Mouse (Mus musculus) heart, embryonic 13.5 days (tissue): ENCODE measurements around the gene Ltbp2. TPM values are rescaled to one million over a fixed set of nuclear protein-coding genes. Genes with fewer than 3 reads are reported as not detected.

Experiments
- ATAC-seq: fragments of 200-750 bp; cut with Nextera tagmentation; 2 replicates; pipeline ENCODE4 v1.8.0; 2017; ENCODE audit warnings: moderate TSS enrichment; ENCODE audit not compliant: insufficient number of reproducible peaks, low FRiP score, low TSS enrichment; ENCODE audit errors: extremely low read depth
- H3K27ac ChIP-seq: fragments of 300-500 bp; sonication (generic); replicated peaks from 2 replicates; pipeline ENCODE4 v1.5.1; 2015; ENCODE audit warnings: moderate library complexity, mild to moderate bottlenecking, inconsistent platforms
- H3K27me3 ChIP-seq: fragments of 300-500 bp; sonication (generic); replicated peaks from 2 replicates; pipeline ENCODE4 v1.6.1; 2015; ENCODE audit warnings: mild to moderate bottlenecking, inconsistent platforms
- H3K36me3 ChIP-seq: fragments of 300-500 bp; sonication (generic); 2 replicates; pipeline ENCODE4 v1.6.1; 2015; ENCODE audit warnings: mild to moderate bottlenecking, inconsistent platforms
- H3K4me1 ChIP-seq: fragments of 300-500 bp; sonication (generic); 2 replicates; pipeline ENCODE4 v1.6.1; 2015; ENCODE audit warnings: inconsistent platforms
- H3K4me2 ChIP-seq: fragments of 300-500 bp; sonication (generic); 2 replicates; pipeline ENCODE4 v1.6.1; 2015; ENCODE audit warnings: inconsistent platforms, mild to moderate bottlenecking, moderate library complexity
- H3K4me3 ChIP-seq: fragments of 300-500 bp; sonication (generic); 2 replicates; pipeline ENCODE4 v1.5.1; 2015; ENCODE audit warnings: moderate library complexity, mild to moderate bottlenecking, inconsistent platforms
- H3K9ac ChIP-seq: fragments of 300-500 bp; sonication (generic); 2 replicates; pipeline ENCODE4 v1.6.1; 2015; ENCODE audit warnings: inconsistent platforms, mild to moderate bottlenecking, moderate library complexity
- H3K9me3 ChIP-seq: fragments of 300-500 bp; sonication (generic); 2 replicates; pipeline ENCODE4 v1.6.1; 2016; ENCODE audit warnings: inconsistent platforms
- WGBS: fragments of 180-500 bp; shearing (Covaris S2); methylation state at CpG from one replicate; pipeline ENCODE4 v1.1.7; 2015; ENCODE audit warnings: mixed read lengths; 5-methylcytosine and 5-hydroxymethylcytosine counted together
- polyA plus RNA-seq: library from polyadenylated mRNA; unstranded; fragments of >200 nt; fragmentation: Nextera tagmentation; extraction: Ambion mirVana; gene quantifications from 2 replicates; pipeline ENCODE4 v1.2.1, GENCODE M21; 2015

Gene Ltbp2
- polyA plus RNA-seq, 1 experiment from 2014 or later: 1.8 TPM

- H3K9me3 ChIP-seq: no peaks in the 10 kb centered on the region
- H3K36me3 ChIP-seq: no peaks in the 10 kb centered on the region
- peaks cover 13% of the 10 kb centered on the region for H3K4me1 ChIP-seq
- peaks cover 32% of the 10 kb centered on the region for H3K27me3 ChIP-seq
- no peak overlapping the region for H3K9ac ChIP-seq
- 0 out of 2 replicates have a peak, but pooled peaks have one; percentile 10 for ATAC-seq
- no peak overlapping the region for H3K4me2 ChIP-seq
- WGBS: 71% methylated on average over 4 of the region's 4 CpGs
- H3K27ac ChIP-seq: no peak overlapping the region
- H3K4me3 ChIP-seq: no peak overlapping the region
These were observed 21.8 kb downstream of the Ltbp2 start for GRCm38 (mm10) chr12:84854392-84855033.

GRCm38 (mm10) chr12:84851403-84852040, 24.8 kb downstream of the Ltbp2 start:
- no peaks in the 10 kb centered on the region for H3K36me3 ChIP-seq
- no peak for ATAC-seq
- no peaks in the 10 kb centered on the region for H3K9me3 ChIP-seq
- whole genome bisulfite sequencing: 51% methylated on average over 11 of the region's 11 CpGs
- no peak overlapping the region for H3K4me3 ChIP-seq
- no peak overlapping the region for H3K27ac ChIP-seq
- peaks cover 43% of the 10 kb centered on the region for H3K27me3 ChIP-seq
- peaks cover 19% of the 10 kb centered on the region for H3K4me1 ChIP-seq
- no peak overlapping the region for H3K9ac ChIP-seq
- H3K4me2 ChIP-seq: no peak overlapping the region

- H3K4me2 ChIP-seq: no peak overlapping the region
- peaks cover 27% of the 10 kb centered on the region for H3K4me1 ChIP-seq
- H3K9ac ChIP-seq: no peak overlapping the region
- H3K9me3 ChIP-seq: no peaks in the 10 kb centered on the region
- no peak overlapping the region for H3K4me3 ChIP-seq
- peaks cover 69% of the 10 kb centered on the region for H3K27me3 ChIP-seq
- no peaks in the 10 kb centered on the region for H3K36me3 ChIP-seq
- 43% methylated on average over 6 of the region's 6 CpGs for WGBS
- ATAC-seq: no peak
- no peak overlapping the region for H3K27ac ChIP-seq
These were observed 28.4 kb downstream of the Ltbp2 start for GRCm38 (mm10) chr12:84847882-84848281.

- Histone ChIP-seq H3K27ac (no peak overlapping the region), H3K9ac (no peak overlapping the region), H3K4me1 (peaks cover 24% of the 10 kb centered on the region), H3K9me3 (no peaks in the 10 kb centered on the region), H3K4me2 (no peak overlapping the region), H3K4me3 (no peak overlapping the region), H3K27me3 (peaks cover 69% of the 10 kb centered on the region), H3K36me3 (no peaks in the 10 kb centered on the region)
- no peak for ATAC-seq
- WGBS: 47% methylated on average over 7 of the region's 7 CpGs
These were observed 28.9 kb downstream of the Ltbp2 start for GRCm38 (mm10) chr12:84847480-84847879.

GRCm38 (mm10) chr12:84846594-84847014, 29.7 kb downstream of the Ltbp2 start:
- H3K27ac ChIP-seq: no peak overlapping the region
- peaks cover 62% of the 10 kb centered on the region for H3K27me3 ChIP-seq
- H3K9ac ChIP-seq: no peak overlapping the region
- peaks cover 19% of the 10 kb centered on the region for H3K4me1 ChIP-seq
- no peaks in the 10 kb centered on the region for H3K36me3 ChIP-seq
- ATAC-seq: no peak
- H3K9me3 ChIP-seq: no peaks in the 10 kb centered on the region
- H3K4me2 ChIP-seq: no peak overlapping the region
- 62% methylated on average over 9 of the region's 9 CpGs for WGBS
- no peak overlapping the region for H3K4me3 ChIP-seq

GRCm38 (mm10) chr12:84842706-84843105, 33.6 kb downstream of the Ltbp2 start:
- WGBS: 60% methylated on average over 6 of the region's 6 CpGs
- H3K4me3 ChIP-seq: no peak overlapping the region
- no peak overlapping the region for H3K4me2 ChIP-seq
- no peaks in the 10 kb centered on the region for H3K36me3 ChIP-seq
- no peaks in the 10 kb centered on the region for H3K9me3 ChIP-seq
- H3K27ac ChIP-seq: no peak overlapping the region
- ATAC-seq: no peak
- no peak overlapping the region for H3K9ac ChIP-seq
- peaks cover 38% of the 10 kb centered on the region for H3K27me3 ChIP-seq
- peaks cover 11% of the 10 kb centered on the region for H3K4me1 ChIP-seq

- Histone ChIP-seq H3K27ac (no peak overlapping the region), H3K4me2 (no peak overlapping the region), H3K27me3 (peaks cover 35% of the 10 kb centered on the region), H3K9ac (no peak overlapping the region), H3K36me3 (no peaks in the 10 kb centered on the region), H3K4me3 (no peak overlapping the region), H3K4me1 (peaks cover 8% of the 10 kb centered on the region), H3K9me3 (no peaks in the 10 kb centered on the region)
- ATAC-seq: no peak
- WGBS: 79% methylated on average over 15 of the region's 15 CpGs
These were observed 34.9 kb downstream of the Ltbp2 start for GRCm38 (mm10) chr12:84841158-84842140.

- H3K9me3 ChIP-seq: no peaks in the 10 kb centered on the region
- no peak overlapping the region for H3K9ac ChIP-seq
- H3K27me3 ChIP-seq: peaks cover 36% of the 10 kb centered on the region
- no peak overlapping the region for H3K4me2 ChIP-seq
- no peak for ATAC-seq
- H3K36me3 ChIP-seq: no peaks in the 10 kb centered on the region
- H3K4me1 ChIP-seq: peaks cover 8% of the 10 kb centered on the region
- no peak overlapping the region for H3K27ac ChIP-seq
- WGBS: 66% methylated on average over 3 of the region's 3 CpGs
- no peak overlapping the region for H3K4me3 ChIP-seq
These were observed 35.6 kb downstream of the Ltbp2 start for GRCm38 (mm10) chr12:84840734-84841133.

GRCm38 (mm10) chr12:84839965-84840364, 36.4 kb downstream of the Ltbp2 start:
- Histone ChIP-seq H3K4me2 (no peak overlapping the region), H3K4me3 (no peak overlapping the region), H3K4me1 (peaks cover 8% of the 10 kb centered on the region), H3K9me3 (no peaks in the 10 kb centered on the region), H3K36me3 (no peaks in the 10 kb centered on the region), H3K9ac (no peak overlapping the region), H3K27me3 (peaks cover 28% of the 10 kb centered on the region), H3K27ac (no peak overlapping the region)
- 66% methylated on average over 4 of the region's 4 CpGs for WGBS
- no peak for ATAC-seq

- ATAC-seq: no peak
- WGBS: 64% methylated on average over 5 of the region's 5 CpGs
- H3K9me3 ChIP-seq: no peaks in the 10 kb centered on the region
- H3K27ac ChIP-seq: no peak overlapping the region
- H3K4me2 ChIP-seq: no peak overlapping the region
- H3K27me3 ChIP-seq: peaks cover 30% of the 10 kb centered on the region
- H3K4me1 ChIP-seq: peaks cover 15% of the 10 kb centered on the region
- H3K9ac ChIP-seq: no peak overlapping the region
- H3K4me3 ChIP-seq: no peak overlapping the region
- no peaks in the 10 kb centered on the region for H3K36me3 ChIP-seq
These were observed 40.7 kb downstream of the Ltbp2 start for GRCm38 (mm10) chr12:84835626-84836025.

- no peak overlapping the region for H3K4me3 ChIP-seq
- ATAC-seq: no peak
- H3K27me3 ChIP-seq: peaks cover 34% of the 10 kb centered on the region
- H3K27ac ChIP-seq: no peak overlapping the region
- no peak overlapping the region for H3K4me2 ChIP-seq
- no peaks in the 10 kb centered on the region for H3K36me3 ChIP-seq
- 87% methylated on average over 4 of the region's 4 CpGs for WGBS
- H3K9ac ChIP-seq: no peak overlapping the region
- H3K9me3 ChIP-seq: no peaks in the 10 kb centered on the region
- peaks cover 17% of the 10 kb centered on the region for H3K4me1 ChIP-seq
These were observed 41.6 kb downstream of the Ltbp2 start for GRCm38 (mm10) chr12:84834773-84835172.
